Mouse (Mus musculus) right cerebral cortex, postnatal 14 days (tissue): Measurements from ENCODE around the gene Meaf6.

ENCODE experiments used
- DNase-seq: peaks from one replicate; pipeline ENCODE4 v3.0.0; 2022

Gene Meaf6

DNA sequence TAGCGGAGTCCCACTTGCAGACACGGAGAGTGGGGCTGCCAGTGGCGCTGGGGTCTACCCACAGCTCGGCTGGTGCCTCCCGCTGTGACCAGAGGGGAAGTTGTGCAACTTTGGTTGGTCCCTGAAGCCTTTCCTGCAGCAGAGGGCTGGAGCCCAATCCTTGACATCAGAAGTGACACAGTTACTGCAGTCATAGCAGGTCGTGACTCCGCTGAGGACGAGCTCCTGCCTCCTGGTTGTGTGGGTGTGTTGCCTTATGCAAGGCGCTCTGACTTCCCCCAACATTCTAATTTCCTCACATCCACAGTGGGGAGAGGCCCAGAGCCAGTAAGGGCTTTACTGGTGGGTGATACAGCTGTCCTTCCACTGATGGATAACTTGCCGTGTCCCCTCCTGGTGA is 60.3 kb downstream of the Meaf6 start:
- DNase-seq = no peak

DNA sequence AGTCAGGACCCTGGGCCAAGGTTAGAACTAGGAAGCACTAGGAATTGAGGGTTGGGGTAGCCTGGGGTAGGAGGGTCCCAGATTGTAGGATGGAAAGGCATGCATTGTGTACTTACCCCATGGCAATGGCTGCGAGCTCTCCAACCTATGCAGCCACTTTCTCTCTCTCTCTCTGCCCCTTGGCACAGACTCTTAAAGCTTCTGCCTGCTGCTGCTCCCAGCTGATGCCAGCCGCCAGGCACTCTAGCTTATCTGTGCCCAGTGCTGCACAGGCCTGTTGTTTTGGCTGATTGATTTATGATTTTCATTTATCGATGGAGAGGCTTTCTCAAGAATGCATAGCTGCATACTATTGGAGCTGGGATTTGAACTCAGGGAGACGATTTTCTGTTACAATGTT is 63.0 kb downstream of the Meaf6 start:
- no peak for DNase-seq

DNA sequence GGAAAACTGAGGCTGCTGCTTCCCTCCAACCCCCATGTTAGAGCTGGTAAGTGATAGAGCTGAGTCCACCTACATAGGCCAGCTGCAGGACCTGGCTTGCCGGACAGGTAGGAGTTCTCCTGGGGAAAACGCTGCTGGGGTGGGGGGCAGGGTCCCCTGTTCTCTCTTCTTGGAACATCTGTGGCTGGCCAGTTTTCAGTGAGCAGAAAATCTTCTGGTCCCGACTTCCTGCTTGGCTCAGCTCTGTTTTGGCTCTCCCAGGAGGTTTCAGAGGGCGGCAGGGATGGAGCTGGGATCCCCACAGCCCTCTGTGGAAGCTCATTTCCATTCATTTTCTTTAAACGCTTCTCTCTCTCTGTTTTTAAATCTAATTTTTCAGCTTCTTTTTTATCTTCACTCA is 64.5 kb downstream of the Meaf6 start:
- DNase-seq = no peak

DNA sequence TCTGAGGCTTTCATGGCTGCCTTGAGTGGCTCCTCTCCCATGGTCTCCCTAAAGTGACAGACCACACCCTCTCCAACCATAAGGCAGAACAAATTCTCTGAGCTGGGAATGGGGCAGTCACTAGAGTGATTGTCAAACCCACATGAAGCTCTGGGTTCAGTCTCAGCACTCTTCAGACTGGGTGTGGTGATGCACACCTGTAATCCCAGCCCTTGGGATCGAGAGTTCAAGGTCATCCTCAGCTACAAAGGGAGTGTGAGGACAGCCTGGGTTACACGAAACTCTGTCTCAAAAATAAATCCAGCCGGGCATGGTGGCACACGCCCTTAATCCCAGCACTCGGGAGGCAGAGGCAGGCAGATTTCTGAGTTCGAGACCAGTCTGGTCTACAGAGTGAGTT is 67.5 kb downstream of the Meaf6 start:
- no peak for DNase-seq

DNA sequence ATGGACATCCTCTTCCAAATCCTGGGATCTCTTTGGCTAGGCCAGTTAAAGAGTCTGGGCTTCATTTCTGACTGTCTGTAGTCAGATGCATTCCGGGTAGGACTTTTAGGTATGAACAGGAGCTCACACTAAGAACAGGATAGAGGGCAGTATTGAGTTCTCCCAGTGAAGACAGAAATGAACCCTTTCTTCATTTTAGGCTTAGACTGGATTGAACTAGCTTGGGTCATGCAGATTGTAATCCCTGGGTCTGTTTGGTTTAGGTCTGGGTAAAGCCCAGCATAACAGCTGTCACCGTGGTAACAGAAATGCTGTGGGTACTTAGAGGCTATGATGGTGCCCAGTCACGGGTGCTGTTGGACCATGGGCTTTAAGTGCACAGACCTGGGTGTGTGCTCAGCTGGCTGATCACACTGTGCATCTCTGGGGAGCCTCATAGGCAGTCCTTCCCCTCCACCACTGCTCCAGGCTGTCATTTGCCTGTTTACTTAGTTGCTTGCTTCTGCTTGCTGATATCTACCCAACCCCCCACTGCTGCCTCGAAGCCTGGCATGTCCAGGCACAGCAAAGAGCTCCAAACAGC is 68.8 kb downstream of the Meaf6 start:
- no peak for DNase-seq

DNA sequence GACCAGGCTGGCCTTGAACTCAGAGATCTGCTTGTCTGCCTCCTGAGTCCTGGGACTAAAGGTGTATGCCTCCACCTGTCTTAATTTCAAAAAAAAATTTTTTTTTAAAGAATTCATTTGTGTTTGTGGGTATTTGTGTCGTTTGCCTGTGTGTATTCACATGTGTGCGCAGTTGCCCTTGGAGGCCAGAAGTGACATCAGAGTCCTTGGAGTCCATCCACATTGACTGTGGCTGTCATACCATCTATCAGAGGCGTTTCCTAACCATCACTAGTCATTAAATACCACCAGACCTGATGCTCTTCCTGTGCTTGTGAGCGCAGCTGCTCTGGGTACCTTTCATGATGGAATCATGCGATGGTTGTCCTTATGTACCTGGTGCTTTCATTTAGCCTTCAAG is 70.7 kb downstream of the Meaf6 start:
- no peak for DNase-seq

DNA sequence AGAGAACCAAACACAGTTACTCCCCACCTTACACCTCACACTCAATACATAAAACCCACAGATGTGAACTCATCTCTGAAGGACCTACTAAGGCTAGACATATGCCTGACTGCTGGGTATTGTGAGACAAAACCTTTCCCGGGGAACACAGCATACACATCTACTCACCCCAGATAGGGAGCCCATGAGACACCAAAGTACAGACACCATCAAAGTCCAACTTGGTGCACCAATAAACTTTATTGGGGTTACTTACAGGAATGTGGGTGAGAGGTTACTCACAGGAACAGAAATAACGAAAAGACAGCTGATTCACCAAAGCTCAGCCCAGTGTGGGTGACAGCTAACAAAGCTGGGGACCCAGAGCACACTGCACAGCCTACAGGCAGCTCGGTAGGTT is 72.4 kb downstream of the Meaf6 start:
- no peak for DNase-seq

DNA sequence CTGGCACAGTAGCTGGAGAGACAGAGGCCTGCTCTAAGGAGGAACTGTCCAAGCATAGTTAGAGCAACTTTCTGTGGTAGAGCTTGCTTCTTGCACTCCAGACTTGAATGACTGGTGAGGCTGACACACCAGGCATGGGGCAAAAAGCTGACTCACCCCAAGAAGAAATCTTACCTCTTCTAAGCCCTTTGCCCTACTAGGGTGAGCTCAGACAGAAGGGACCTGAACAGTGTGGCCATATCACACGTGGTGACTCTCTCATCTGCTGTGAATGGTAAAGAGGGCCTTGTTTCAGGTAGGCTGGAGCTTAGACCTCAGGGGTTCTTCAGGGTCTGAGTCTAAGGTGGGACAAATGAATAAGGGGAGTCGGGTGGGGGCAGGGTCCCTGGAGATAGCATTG is 73.1 kb downstream of the Meaf6 start:
- no peak for DNase-seq

DNA sequence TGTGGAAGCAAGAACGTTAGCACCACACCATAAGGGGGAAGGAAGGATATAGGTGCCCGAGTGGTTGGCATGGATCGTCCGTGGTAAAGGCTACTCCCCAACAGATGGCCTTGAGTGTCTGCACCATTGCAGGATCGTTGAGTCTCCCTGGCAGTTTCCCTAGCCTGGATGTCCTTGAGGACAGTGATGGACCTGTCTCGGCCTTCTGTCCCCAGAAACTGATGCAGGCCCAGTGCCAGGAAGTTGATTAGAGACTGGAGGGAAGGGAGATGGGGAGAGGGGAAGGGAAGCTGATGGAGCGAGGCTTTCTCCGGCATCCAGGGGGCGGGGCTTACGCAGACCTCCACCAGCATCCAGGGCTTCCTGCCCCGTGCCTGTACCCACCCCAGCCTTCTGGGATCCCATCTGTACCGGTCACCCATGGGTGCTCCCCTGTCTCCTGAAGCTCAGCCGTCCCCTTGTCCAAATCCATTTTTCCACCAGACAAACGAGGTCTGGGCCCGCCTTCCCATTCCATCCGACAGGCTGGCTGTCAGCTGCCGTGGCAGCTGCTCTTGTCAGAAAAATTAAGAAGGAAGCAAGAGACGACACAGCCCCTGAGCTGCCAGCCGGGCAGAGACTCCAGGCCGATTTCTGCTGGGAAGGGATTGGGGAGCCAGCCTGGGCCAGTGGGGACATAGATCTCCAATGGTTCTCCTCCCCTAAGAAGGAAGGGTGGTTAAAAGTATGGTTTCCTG is 73.8 kb downstream of the Meaf6 start:
- DNase-seq = no peak

DNA sequence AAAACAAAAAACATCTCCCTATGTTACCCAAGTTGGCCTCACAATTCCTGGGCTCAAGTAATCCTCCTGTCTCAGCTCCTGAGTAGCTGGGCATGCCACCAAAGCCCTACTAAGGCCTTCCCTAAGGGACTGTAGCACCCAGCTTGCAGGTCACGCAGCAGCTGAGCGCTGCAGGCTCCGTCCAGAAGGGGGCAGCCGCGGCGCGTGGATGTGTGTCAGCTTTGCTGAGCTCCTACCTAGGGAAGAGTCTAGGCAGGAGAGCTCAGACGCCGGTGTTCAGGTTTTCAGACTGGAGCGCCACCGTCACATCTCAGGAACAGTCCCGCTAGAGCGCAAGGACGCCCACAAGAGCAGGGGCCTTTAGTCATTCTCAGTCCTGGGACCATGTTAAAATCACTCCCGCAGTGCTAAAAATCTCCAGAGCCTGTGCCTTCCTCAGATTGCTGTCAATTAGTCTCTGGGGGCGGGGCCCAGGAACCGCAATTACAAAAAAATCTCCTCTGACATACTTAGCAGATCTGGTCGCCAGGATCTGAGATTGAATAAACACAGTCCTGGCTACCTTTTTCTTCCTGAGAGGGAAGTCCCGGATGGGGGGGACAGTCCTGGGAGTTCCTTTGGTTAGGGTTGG is 75.5 kb downstream of the Meaf6 start:
- peak; percentile 92 for DNase-seq

DNA sequence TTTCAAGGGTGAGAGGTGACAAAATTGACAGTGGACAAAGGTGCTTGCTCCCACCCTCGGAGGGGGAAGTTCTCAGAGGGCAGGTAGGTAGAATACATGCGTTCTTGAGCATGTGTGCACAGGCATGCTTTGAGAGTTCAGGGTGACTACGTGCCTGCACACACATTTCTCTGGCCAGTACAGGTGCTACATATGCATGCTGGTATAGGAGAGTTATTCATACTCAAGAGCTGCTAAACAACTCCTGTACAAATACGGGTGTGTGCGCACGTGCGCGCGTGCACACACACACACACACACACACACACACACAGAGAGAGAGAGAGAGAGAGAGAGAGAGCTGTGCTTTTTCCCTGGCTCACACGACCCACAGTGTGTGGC is 76.0 kb downstream of the Meaf6 start:
- no peak for DNase-seq

DNA sequence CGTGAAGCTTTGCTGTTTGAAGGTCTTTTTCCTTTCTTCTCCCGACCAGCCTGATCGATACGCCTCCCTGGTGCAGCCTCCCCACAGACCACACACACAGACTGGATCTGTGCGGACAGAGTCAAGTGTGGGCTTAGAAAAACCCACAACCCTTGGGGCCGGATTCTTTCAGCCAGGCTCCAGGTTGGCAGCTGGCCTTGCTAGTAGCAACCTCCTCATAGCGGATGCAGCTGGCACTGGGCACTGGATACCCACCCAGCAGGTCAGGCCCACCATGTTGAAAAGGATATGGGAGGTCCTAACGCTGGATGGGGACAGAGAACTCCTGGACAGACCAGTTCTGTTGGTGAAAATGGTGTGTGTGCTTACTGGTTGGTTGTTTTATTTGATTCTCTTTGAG is 76.5 kb downstream of the Meaf6 start:
- no peak for DNase-seq

DNA sequence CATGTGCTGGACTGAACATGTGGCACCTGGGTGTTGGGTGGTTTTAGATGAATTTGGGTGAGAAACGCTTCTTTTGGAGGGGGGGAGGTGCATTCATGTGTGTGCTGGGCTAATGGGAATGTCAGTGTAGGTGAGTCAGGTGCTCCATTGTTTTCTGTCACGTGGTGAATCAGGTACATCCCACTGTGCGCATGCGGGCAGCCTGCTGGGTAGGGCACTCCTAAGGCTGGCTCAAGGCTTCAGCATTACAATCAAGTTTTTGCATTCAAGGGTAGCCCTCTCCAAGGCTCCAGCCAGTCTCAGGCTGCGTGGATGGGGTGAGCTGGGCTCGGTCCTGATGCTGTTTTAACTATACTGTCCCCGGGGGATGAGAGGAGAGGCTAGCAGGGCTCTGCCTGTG is 77.8 kb downstream of the Meaf6 start:
- DNase-seq = no peak
